Mouse (Mus musculus) hindbrain, embryonic 15.5 days (tissue): ENCODE results near the gene Swap70. TPM values are rescaled to one million over a fixed set of nuclear protein-coding genes. Genes with fewer than 3 reads are reported as not detected.

ENCODE experiments used
- ATAC-seq: fragments of 200-750 bp; cut with Nextera tagmentation; 2 replicates; pipeline ENCODE4 v1.8.0; 2017; ENCODE audit warnings: low read depth, moderate number of reproducible peaks, moderate TSS enrichment; ENCODE audit not compliant: low FRiP score
- H3K27ac ChIP-seq: fragments of 300-500 bp; sonication (generic); replicated peaks from 2 replicates; pipeline ENCODE4 v1.5.1; 2015; ENCODE audit warnings: mild to moderate bottlenecking, inconsistent platforms
- H3K27me3 ChIP-seq: fragments of 300-500 bp; sonication (generic); 2 replicates; pipeline ENCODE4 v1.6.1; 2015; ENCODE audit warnings: control low read depth, inconsistent platforms
- H3K36me3 ChIP-seq: fragments of 300-500 bp; sonication (generic); 2 replicates; pipeline ENCODE4 v1.6.1; 2015; ENCODE audit warnings: control low read depth, inconsistent platforms
- H3K4me1 ChIP-seq: fragments of 300-500 bp; sonication (generic); replicated peaks from 2 replicates; pipeline ENCODE4 v1.6.1; 2015; ENCODE audit warnings: control low read depth, inconsistent platforms
- H3K4me2 ChIP-seq: fragments of 300-500 bp; sonication (generic); 2 replicates; pipeline ENCODE4 v1.6.1; 2015; ENCODE audit warnings: moderate library complexity, mild to moderate bottlenecking, inconsistent platforms
- H3K4me3 ChIP-seq: fragments of 300-500 bp; sonication (generic); 2 replicates; pipeline ENCODE4 v1.5.1; 2015; ENCODE audit warnings: mild to moderate bottlenecking, inconsistent platforms
- H3K9ac ChIP-seq: fragments of 300-500 bp; sonication (generic); 2 replicates; pipeline ENCODE4 v1.6.1; 2015; ENCODE audit warnings: inconsistent platforms
- H3K9me3 ChIP-seq: fragments of 300-500 bp; sonication (generic); 2 replicates; pipeline ENCODE4 v1.6.1; 2016; ENCODE audit warnings: control low read depth, inconsistent platforms
- WGBS: fragments of 180-500 bp; shearing (Covaris S2); methylation state at CpG from one replicate; pipeline ENCODE4 v1.1.7; 2015; 5-methylcytosine and 5-hydroxymethylcytosine counted together
- polyA plus RNA-seq: library from polyadenylated mRNA; unstranded; fragments of >200 nt; fragmentation: Nextera tagmentation; extraction: Ambion mirVana; gene quantifications from 2 replicates; pipeline ENCODE4 v1.2.1, GENCODE M21; 2015

The Swap70 gene
- polyA plus RNA-seq, 1 experiment from 2014 or later, result 10.1 TPM

DNA sequence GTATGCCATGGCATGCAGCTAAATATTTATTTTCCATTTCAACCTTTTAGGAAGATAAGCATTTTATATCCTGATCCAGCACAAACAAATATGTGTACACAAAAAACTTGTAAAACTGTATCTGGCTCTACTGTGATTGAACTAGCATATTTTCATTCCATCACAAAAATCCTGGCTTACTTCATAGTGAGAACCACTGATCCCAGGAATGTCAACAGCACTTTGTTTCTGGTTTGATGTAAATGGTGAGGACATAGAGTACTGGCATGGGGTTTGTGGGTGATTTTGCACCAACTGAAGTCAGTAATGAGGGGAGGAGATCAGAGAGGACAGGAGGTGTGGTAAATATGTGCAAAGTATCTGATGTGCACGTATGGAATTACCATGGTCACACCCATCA, 41.1 kb downstream of the Swap70 start:
- Histone ChIP-seq H3K4me1 (no peaks in the 10 kb centered on the region), H3K9me3 (no peaks in the 10 kb centered on the region), H3K27ac (no peak overlapping the region), H3K4me2 (no peak overlapping the region), H3K27me3 (no peaks in the 10 kb centered on the region), H3K9ac (no peak overlapping the region), H3K4me3 (no peak overlapping the region), H3K36me3 (no peaks in the 10 kb centered on the region)
- ATAC-seq, result no peak
- 85% methylated on average over 1 of the region's 1 CpGs for WGBS

DNA sequence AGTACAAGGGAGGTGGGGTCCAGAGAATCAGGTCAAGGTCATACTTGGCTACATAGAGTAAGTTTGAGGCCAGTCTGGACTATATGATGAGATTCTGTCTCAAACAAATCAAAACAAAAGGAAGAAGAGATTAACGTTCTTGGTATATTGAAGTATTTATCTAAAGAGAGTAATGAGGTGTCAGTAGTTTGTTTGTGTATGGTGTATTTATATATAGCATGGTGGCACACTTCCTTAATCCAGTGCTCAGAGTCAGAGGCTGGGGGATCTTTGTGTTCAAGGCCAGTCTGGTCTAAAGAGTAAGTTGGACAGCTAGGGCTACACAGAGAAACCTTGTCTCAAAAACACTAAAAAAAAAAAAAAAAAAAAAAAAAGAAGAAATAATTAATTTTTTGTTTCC, 42.0 kb downstream of the Swap70 start:
- no peak overlapping the region for H3K4me3 ChIP-seq
- ATAC-seq, result no peak
- no peak overlapping the region for H3K27ac ChIP-seq
- H3K9ac ChIP-seq, result no peak overlapping the region
- H3K27me3 ChIP-seq, result no peaks in the 10 kb centered on the region
- H3K4me1 ChIP-seq, result no peaks in the 10 kb centered on the region
- H3K4me2 ChIP-seq, result no peak overlapping the region
- no peaks in the 10 kb centered on the region for H3K36me3 ChIP-seq
- H3K9me3 ChIP-seq, result no peaks in the 10 kb centered on the region
- 84% methylated on average over 1 of the region's 1 CpGs for WGBS

DNA sequence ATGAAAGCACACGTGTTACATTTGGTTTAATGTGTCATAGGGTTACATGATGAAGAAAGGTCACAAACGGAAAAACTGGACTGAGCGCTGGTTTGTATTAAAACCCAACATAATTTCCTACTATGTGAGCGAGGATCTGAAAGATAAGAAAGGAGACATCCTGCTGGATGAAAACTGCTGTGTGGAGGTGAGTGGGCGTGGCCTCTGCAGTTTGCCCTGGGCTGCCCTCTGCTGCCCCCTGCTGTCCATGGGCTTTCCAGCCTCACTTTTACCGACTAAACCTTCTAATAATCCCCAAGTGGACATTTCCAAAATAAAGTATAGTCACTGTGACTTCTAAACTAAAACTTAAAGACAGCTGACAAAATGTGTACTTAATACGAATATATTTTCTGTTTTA, 44.3 kb downstream of the Swap70 start:
- ATAC-seq, result no peak
- Histone ChIP-seq H3K4me2 (no peak overlapping the region), H3K9me3 (no peaks in the 10 kb centered on the region), H3K36me3 (no peaks in the 10 kb centered on the region), H3K4me1 (no peaks in the 10 kb centered on the region), H3K27ac (no peak overlapping the region), H3K4me3 (no peak overlapping the region), H3K9ac (no peak overlapping the region), H3K27me3 (no peaks in the 10 kb centered on the region)
- 40% methylated on average over 7 of the region's 7 CpGs for WGBS

GRCm38 (mm10) chr7:110267014-110267413, 45.5 kb downstream of the Swap70 start:
- no peaks in the 10 kb centered on the region for H3K9me3 ChIP-seq
- H3K9ac ChIP-seq, result no peak overlapping the region
- no peaks in the 10 kb centered on the region for H3K27me3 ChIP-seq
- H3K36me3 ChIP-seq, result no peaks in the 10 kb centered on the region
- H3K4me2 ChIP-seq, result no peak overlapping the region
- no peaks in the 10 kb centered on the region for H3K4me1 ChIP-seq
- no peak overlapping the region for H3K4me3 ChIP-seq
- ATAC-seq, result no peak
- H3K27ac ChIP-seq, result no peak overlapping the region

- no peak overlapping the region for H3K4me3 ChIP-seq
- 92% methylated on average over 9 of the region's 9 CpGs for WGBS
- H3K9ac ChIP-seq, result no peak overlapping the region
- H3K4me1 ChIP-seq, result no peaks in the 10 kb centered on the region
- no peak overlapping the region for H3K4me2 ChIP-seq
- H3K27me3 ChIP-seq, result no peaks in the 10 kb centered on the region
- H3K27ac ChIP-seq, result no peak overlapping the region
- no peaks in the 10 kb centered on the region for H3K9me3 ChIP-seq
- no peaks in the 10 kb centered on the region for H3K36me3 ChIP-seq
- ATAC-seq, result no peak
Observed at GRCm38 (mm10) chr7:110267994-110268393, 46.5 kb downstream of the Swap70 start.

GRCm38 (mm10) chr7:110268511-110268910, 47.0 kb downstream of the Swap70 start:
- Histone ChIP-seq H3K4me3 (no peak overlapping the region), H3K27me3 (no peaks in the 10 kb centered on the region), H3K9me3 (no peaks in the 10 kb centered on the region), H3K27ac (no peak overlapping the region), H3K36me3 (no peaks in the 10 kb centered on the region), H3K9ac (no peak overlapping the region), H3K4me2 (no peak overlapping the region), H3K4me1 (no peaks in the 10 kb centered on the region)
- WGBS, result 76% methylated on average over 4 of the region's 4 CpGs
- no peak for ATAC-seq

DNA sequence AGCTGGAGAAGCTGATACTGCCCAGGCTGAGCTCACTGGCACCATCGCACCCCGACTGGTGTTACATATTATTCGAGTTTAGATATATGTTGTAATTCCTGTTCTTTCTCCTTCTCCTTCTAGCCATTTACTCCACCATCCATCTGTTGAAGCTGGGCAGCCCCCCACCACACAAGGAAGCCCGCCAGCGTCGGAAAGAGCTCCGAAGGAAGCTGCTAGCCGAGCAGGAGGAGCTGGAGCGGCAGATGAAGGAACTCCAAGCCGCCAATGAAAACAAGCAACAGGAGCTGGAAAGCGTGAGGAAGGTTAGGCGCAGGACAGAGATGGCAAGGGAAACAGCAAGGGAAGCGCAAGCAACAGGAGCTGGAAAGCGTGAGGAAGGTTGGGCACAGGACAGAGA, 48.3 kb downstream of the Swap70 start:
- WGBS, result 89% methylated on average over 14 of the region's 14 CpGs
- H3K4me2 ChIP-seq, result no peak overlapping the region
- H3K4me1 ChIP-seq, result no peaks in the 10 kb centered on the region
- H3K27ac ChIP-seq, result no peak overlapping the region
- H3K9me3 ChIP-seq, result no peaks in the 10 kb centered on the region
- ATAC-seq, result no peak
- H3K36me3 ChIP-seq, result no peaks in the 10 kb centered on the region
- H3K9ac ChIP-seq, result no peak overlapping the region
- no peak overlapping the region for H3K4me3 ChIP-seq
- no peaks in the 10 kb centered on the region for H3K27me3 ChIP-seq

DNA sequence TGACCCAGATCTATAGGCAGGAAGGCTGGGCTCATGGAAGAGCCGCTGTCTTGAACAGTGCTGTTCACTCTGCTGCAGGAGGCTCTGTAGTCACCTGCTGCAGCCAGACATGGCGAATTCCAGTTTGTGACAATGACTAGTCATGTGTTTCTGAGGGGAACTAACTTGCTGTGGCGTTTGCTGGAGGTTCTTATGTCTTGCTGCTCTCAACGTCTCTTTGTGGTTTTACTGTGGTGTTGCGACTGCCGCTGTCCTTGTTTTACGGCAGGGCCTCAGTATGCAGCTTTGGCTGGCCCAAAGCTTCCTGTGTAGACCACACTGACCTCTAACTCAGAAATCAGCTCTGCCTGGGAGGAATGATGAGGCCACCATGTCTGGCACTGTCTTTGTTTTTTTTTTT, 48.9 kb downstream of the Swap70 start:
- no peak overlapping the region for H3K9ac ChIP-seq
- H3K4me3 ChIP-seq, result no peak overlapping the region
- H3K9me3 ChIP-seq, result no peaks in the 10 kb centered on the region
- no peak overlapping the region for H3K4me2 ChIP-seq
- H3K36me3 ChIP-seq, result no peaks in the 10 kb centered on the region
- H3K27ac ChIP-seq, result no peak overlapping the region
- H3K27me3 ChIP-seq, result no peaks in the 10 kb centered on the region
- no peak for ATAC-seq
- H3K4me1 ChIP-seq, result no peaks in the 10 kb centered on the region
- 94% methylated on average over 7 of the region's 7 CpGs for WGBS

GRCm38 (mm10) chr7:110271814-110272213, 50.3 kb downstream of the Swap70 start:
- no peak for ATAC-seq
- no peak overlapping the region for H3K4me2 ChIP-seq
- H3K27me3 ChIP-seq, result no peaks in the 10 kb centered on the region
- no peak overlapping the region for H3K4me3 ChIP-seq
- no peaks in the 10 kb centered on the region for H3K36me3 ChIP-seq
- no peak overlapping the region for H3K9ac ChIP-seq
- H3K27ac ChIP-seq, result no peak overlapping the region
- no peaks in the 10 kb centered on the region for H3K4me1 ChIP-seq
- no peaks in the 10 kb centered on the region for H3K9me3 ChIP-seq
- WGBS, result 74% methylated on average over 9 of the region's 9 CpGs

GRCm38 (mm10) chr7:110272434-110272833, 50.9 kb downstream of the Swap70 start:
- H3K4me3 ChIP-seq, result no peak overlapping the region
- no peak overlapping the region for H3K27ac ChIP-seq
- no peaks in the 10 kb centered on the region for H3K27me3 ChIP-seq
- no peaks in the 10 kb centered on the region for H3K4me1 ChIP-seq
- H3K4me2 ChIP-seq, result no peak overlapping the region
- H3K9me3 ChIP-seq, result no peaks in the 10 kb centered on the region
- H3K9ac ChIP-seq, result no peak overlapping the region
- no peaks in the 10 kb centered on the region for H3K36me3 ChIP-seq
- ATAC-seq, result no peak
- WGBS, result 90% methylated on average over 4 of the region's 4 CpGs

DNA sequence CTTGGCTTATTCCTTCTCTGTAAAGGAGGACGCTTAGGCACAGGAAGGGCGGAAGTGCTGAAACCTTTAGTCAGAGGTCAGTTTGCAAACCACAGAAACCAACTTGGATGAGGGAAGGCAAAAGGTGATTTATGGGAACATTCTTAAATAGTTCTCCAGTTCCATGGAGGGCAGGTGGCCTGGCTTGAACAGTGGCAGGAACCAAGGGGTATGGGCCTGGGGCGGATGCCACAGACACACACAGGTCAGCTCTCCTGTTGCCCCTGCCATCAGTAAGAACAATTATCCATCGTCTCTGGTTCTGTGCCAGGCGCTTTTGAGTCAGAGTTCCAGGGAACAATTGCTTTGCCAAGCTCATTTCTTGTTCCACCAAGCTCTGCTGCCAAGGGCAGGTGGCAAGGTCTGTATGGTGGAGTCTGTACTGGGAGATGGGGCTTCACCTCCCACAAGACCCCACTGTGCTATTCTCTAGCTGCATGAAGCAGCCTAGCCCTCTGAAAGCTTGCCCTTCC, 56.3 kb downstream of the Swap70 start:
- H3K36me3 ChIP-seq, result no peaks in the 10 kb centered on the region
- no peak overlapping the region for H3K27ac ChIP-seq
- no peaks in the 10 kb centered on the region for H3K9me3 ChIP-seq
- H3K4me3 ChIP-seq, result no peak overlapping the region
- H3K9ac ChIP-seq, result no peak overlapping the region
- H3K27me3 ChIP-seq, result no peaks in the 10 kb centered on the region
- WGBS, result 90% methylated on average over 5 of the region's 5 CpGs
- no peak for ATAC-seq
- H3K4me1 ChIP-seq, result no peaks in the 10 kb centered on the region
- H3K4me2 ChIP-seq, result no peak overlapping the region

DNA sequence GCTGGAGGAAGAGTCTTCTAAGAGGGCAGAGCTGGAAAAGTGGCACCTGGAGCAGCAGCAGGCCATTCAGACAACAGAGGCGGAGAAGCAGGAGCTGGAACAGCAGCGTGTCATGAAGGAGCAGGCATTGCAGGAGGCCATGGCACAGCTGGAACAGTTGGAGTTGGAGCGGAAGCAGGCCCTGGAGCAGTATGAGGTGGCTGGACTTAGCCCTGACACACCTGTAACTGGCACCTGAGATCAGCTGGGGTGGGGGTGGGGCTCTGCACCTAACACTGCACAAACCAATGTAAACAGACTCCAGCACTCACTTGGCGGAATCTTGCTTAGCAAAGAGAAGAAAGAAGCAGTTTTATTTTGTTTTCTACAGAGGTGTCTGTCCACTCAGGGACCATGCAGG, 57.7 kb downstream of the Swap70 start:
- H3K9me3 ChIP-seq, result no peaks in the 10 kb centered on the region
- no peak overlapping the region for H3K4me3 ChIP-seq
- WGBS, result 94% methylated on average over 4 of the region's 4 CpGs
- no peak overlapping the region for H3K9ac ChIP-seq
- H3K4me2 ChIP-seq, result no peak overlapping the region
- no peaks in the 10 kb centered on the region for H3K4me1 ChIP-seq
- H3K27me3 ChIP-seq, result no peaks in the 10 kb centered on the region
- H3K27ac ChIP-seq, result no peak overlapping the region
- ATAC-seq, result no peak
- H3K36me3 ChIP-seq, result no peaks in the 10 kb centered on the region

GRCm38 (mm10) chr7:110281435-110282256, 60.1 kb downstream of the Swap70 start:
- H3K4me3 ChIP-seq, result no peak overlapping the region
- 96% methylated on average over 11 of the region's 11 CpGs for WGBS
- no peaks in the 10 kb centered on the region for H3K27me3 ChIP-seq
- no peak overlapping the region for H3K4me2 ChIP-seq
- H3K9me3 ChIP-seq, result no peaks in the 10 kb centered on the region
- no peak for ATAC-seq
- H3K36me3 ChIP-seq, result no peaks in the 10 kb centered on the region
- H3K27ac ChIP-seq, result no peak overlapping the region
- H3K9ac ChIP-seq, result no peak overlapping the region
- no peaks in the 10 kb centered on the region for H3K4me1 ChIP-seq
